Mouse (Mus musculus) heart, postnatal 0 days (tissue): ENCODE measurements around the gene Reps1. TPM values are rescaled to one million over a fixed set of nuclear protein-coding genes. Genes with fewer than 3 reads are reported as not detected.

Experiments
- ATAC-seq: fragments of 200-750 bp; cut with Nextera tagmentation; 2 replicates; pipeline ENCODE4 v1.8.0; 2017; ENCODE audit warnings: low read depth, moderate number of reproducible peaks, moderate library complexity; ENCODE audit not compliant: insufficient read depth
- DNase-seq: peaks from one replicate; pipeline ENCODE4 v3.0.0-alpha.2; 2016; ENCODE audit warnings: low spot score
- H3K27ac ChIP-seq: fragments of 300-500 bp; sonication (generic); 2 replicates; pipeline ENCODE4 v1.5.1; 2014; ENCODE audit warnings: low read depth, mild to moderate bottlenecking
- H3K27me3 ChIP-seq: fragments of 300-500 bp; sonication (generic); 2 replicates; pipeline ENCODE4 v1.6.1; 2014; ENCODE audit warnings: low read length, mixed read lengths; ENCODE audit not compliant: control insufficient read depth, insufficient read depth
- H3K36me3 ChIP-seq: fragments of 300-500 bp; sonication (generic); replicated peaks from 2 replicates; pipeline ENCODE4 v1.6.1; 2014; ENCODE audit warnings: low read length, mixed read lengths; ENCODE audit not compliant: control insufficient read depth, insufficient read depth
- H3K4me1 ChIP-seq: fragments of 300-500 bp; sonication (generic); 2 replicates; pipeline ENCODE4 v1.6.1; 2014; ENCODE audit warnings: antibody characterized with exemption; ENCODE audit not compliant: control insufficient read depth, insufficient read depth
- H3K4me2 ChIP-seq: fragments of 300-500 bp; sonication (generic); 2 replicates; pipeline ENCODE4 v1.6.1; 2014; ENCODE audit warnings: low read depth, mild to moderate bottlenecking, low read length, moderate library complexity
- H3K4me3 ChIP-seq: fragments of 300-500 bp; sonication (generic); 2 replicates; pipeline ENCODE4 v1.5.1; 2014; ENCODE audit warnings: low read depth, low read length
- H3K9ac ChIP-seq: fragments of 300-500 bp; sonication (generic); replicated peaks from 2 replicates; pipeline ENCODE4 v1.6.1; 2014; ENCODE audit warnings: low read depth, low read length, mixed read lengths
- H3K9me3 ChIP-seq: fragments of 300-500 bp; sonication (generic); replicated peaks from 2 replicates; pipeline ENCODE4 v1.6.1; 2016; ENCODE audit warnings: low read length; ENCODE audit not compliant: control insufficient read depth
- CTCF ChIP-seq: IDR thresholded peaks from 2 replicates; pipeline ENCODE4 v1.5.1; 2016; ENCODE audit warnings: antibody characterized with exemption, control low read depth, low read depth
- EP300 ChIP-seq: IDR thresholded peaks from 2 replicates; pipeline ENCODE4 v1.6.1; 2016; ENCODE audit warnings: antibody characterized with exemption, low read depth
- WGBS: fragments of 180-500 bp; shearing (Covaris S2); extraction: QIAGEN DNeasy Blood & Tissue Kit; methylation state at CpG from one replicate; pipeline ENCODE4 v1.1.7; 2014; 5-methylcytosine and 5-hydroxymethylcytosine counted together
- polyA plus RNA-seq: library from polyadenylated mRNA; unstranded; fragments of >200 nt; fragmentation: Nextera tagmentation; extraction: Ambion mirVana; gene quantifications from 2 replicates; pipeline ENCODE4 v1.2.1, GENCODE M21; 2015
- total RNA-seq: library from RNA; depleted of rRNA; stranded (reverse); fragments of >200 nt; gene quantifications from 2 replicates; pipeline ENCODE4 v1.2.3, GENCODE M21; 2014; ENCODE audit warnings: low replicate concordance

The Reps1 gene
- total and polyA plus RNA-seq, 2 experiments from 2014 or later, result 9.2 to 43.4 TPM

DNA sequence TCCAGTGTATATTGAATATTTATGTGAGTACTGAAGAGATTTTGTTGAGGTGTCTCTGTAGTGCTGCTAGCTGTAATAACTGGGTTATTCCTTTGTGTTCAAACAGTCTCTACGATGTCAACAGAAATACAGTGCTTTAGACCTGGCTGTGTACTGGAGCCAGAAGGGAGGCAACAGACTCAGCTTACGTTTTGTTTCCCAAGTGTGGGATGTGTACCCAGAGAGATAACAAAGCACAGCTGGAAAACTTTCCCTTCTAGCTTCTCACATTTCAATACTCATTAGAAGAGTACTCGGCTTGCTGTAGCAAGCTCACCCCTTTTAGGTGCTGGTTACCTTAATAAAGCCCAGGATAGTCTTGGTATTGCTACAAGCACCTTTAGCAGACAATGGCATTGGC lies 17.2 kb downstream of the Reps1 start:
- H3K4me2 ChIP-seq, result no peak overlapping the region
- no peak for DNase-seq
- TF ChIP-seq EP300 (no peak), CTCF (no peak)
- ATAC-seq, result no peak
- H3K4me3 ChIP-seq, result no peak overlapping the region
- no peak overlapping the region for H3K9ac ChIP-seq
- H3K27me3 ChIP-seq, result no peaks in the 10 kb centered on the region
- 39% methylated on average over 3 of the region's 3 CpGs for WGBS
- no peaks in the 10 kb centered on the region for H3K9me3 ChIP-seq
- H3K36me3 ChIP-seq, result no peaks in the 10 kb centered on the region
- H3K27ac ChIP-seq, result 0 out of 2 replicates have a peak overlapping the region, but pooled peaks have one; percentile 1
- H3K4me1 ChIP-seq, result peaks cover 56% of the 10 kb centered on the region

DNA sequence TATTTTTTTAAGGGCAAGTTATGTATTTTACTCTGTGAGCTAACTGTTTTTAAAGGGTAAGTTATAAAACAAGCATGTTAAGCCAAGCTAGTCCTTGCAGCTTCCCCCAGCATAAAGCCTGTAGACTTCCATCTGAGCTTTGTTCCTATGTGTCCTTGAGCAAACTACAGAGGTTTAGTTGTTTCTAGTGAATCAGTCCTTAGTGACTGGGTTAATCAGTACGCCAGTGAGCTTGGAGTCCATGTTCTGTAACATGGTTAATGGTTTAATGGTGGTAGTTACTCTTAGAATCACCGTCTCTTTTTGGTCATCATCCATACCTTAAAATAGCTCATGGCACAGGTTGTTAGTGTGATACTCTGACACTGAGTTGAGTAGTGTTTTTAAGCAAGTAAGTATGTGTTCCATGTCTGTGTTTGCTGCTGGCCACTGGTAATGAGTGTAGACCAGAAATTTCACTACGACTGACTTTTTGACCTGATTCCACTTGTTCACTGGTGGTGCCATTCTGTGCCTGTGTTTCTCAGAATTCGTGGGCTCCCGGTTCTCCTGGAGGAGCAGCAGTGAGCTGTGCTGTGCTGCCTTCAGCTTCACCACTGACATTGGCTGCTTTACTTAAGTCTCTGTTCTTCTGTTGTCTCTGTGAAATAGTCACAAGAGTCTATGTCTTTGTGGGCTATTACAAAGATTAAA lies 18.9 kb downstream of the Reps1 start:
- Histone ChIP-seq H3K4me2 (no peak overlapping the region), H3K4me1 (peaks cover 42% of the 10 kb centered on the region), H3K27me3 (no peaks in the 10 kb centered on the region), H3K9me3 (no peaks in the 10 kb centered on the region), H3K27ac (no peak overlapping the region), H3K36me3 (no peaks in the 10 kb centered on the region), H3K4me3 (no peak overlapping the region), H3K9ac (no peak overlapping the region)
- DNase-seq (no peak), ATAC-seq (no peak)
- 62% methylated on average over 5 of the region's 5 CpGs for WGBS
- TF ChIP-seq CTCF, result no peak
- TF ChIP-seq EP300, result no peak

DNA sequence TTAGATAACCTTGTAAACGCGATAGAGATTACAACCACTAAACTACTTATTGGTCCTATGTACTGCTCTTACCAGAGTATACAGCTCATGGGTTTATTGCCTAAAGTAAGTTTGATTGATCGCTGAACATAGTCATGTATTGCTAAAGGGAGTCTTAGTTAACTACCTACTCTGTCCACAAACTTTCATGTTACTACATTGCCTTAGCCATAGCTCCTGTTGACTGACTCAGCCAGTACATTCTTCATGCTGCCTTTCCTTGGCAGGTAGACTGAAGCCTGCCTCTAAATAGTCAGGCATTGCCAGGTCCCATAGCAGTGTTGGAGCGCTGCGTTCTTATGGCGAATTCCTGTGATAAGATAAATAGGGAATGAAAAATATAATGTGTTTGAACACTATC lies 20.2 kb downstream of the Reps1 start:
- Histone ChIP-seq H3K9ac (no peak overlapping the region), H3K27ac (no peak overlapping the region), H3K4me3 (no peak overlapping the region), H3K4me2 (no peak overlapping the region), H3K9me3 (no peaks in the 10 kb centered on the region), H3K36me3 (no peaks in the 10 kb centered on the region), H3K27me3 (no peaks in the 10 kb centered on the region), H3K4me1 (peaks cover 33% of the 10 kb centered on the region)
- ATAC-seq, result no peak
- no peak for DNase-seq
- WGBS, result 49% methylated on average over 6 of the region's 6 CpGs
- TF ChIP-seq EP300 (no peak), CTCF (no peak)

DNA sequence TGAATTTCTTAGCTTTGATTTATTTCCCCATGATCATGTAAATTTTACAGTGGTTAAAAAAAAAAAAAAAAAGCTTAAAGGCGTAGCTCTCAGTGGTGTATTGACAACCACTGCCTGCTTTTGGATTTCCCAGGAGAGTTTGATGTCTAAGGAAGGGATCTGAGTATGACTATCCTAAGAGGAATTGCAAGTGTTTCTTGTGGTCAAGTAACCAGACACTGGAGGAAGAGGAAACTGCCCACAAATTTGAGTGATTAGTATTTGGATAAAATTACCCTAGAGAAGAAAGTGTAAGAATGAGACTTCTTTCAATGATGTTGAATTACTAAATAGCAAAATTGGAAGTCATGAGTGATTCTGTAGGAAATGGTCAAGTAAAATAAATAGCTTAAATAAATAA lies 25.9 kb downstream of the Reps1 start:
- H3K4me2 ChIP-seq, result no peak overlapping the region
- H3K36me3 ChIP-seq, result no peaks in the 10 kb centered on the region
- 0 out of 2 replicates have a peak, but pooled peaks cover 5% of the 10 kb centered on the region for H3K9me3 ChIP-seq
- H3K4me3 ChIP-seq, result no peak overlapping the region
- TF ChIP-seq CTCF, result no peak
- TF ChIP-seq EP300, result no peak
- no peak for ATAC-seq
- no peak overlapping the region for H3K9ac ChIP-seq
- peaks cover 8% of the 10 kb centered on the region for H3K4me1 ChIP-seq
- no peaks in the 10 kb centered on the region for H3K27me3 ChIP-seq
- 87% methylated on average over 1 of the region's 1 CpGs for WGBS
- no peak overlapping the region for H3K27ac ChIP-seq
- DNase-seq, result no peak

DNA sequence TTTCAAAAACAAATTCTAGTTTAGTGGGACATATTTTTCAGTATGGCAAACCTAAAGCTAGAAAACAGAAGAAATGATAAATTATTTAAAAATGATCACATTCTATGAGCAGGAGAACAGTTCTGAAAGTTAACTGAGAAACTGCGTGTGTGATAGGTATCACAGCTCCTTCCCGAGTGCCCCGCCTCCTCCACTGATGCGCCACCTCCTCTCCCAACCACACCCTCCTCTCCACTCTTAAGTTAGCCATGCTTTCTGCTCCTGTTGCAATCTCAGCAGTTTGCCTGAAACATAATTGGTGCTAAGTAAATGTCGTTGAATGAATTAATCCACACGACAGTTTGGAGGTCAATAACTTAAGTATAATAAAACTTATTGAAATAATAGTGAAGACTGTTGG lies 27.1 kb downstream of the Reps1 start:
- H3K4me3 ChIP-seq, result no peak overlapping the region
- peaks cover 8% of the 10 kb centered on the region for H3K4me1 ChIP-seq
- no peak overlapping the region for H3K4me2 ChIP-seq
- no peak overlapping the region for H3K27ac ChIP-seq
- H3K27me3 ChIP-seq, result no peaks in the 10 kb centered on the region
- H3K36me3 ChIP-seq, result no peaks in the 10 kb centered on the region
- TF ChIP-seq CTCF (no peak), EP300 (no peak)
- no peak for ATAC-seq
- no peak for DNase-seq
- 0 out of 2 replicates have a peak, but pooled peaks cover 8% of the 10 kb centered on the region for H3K9me3 ChIP-seq
- 93% methylated on average over 6 of the region's 6 CpGs for WGBS
- H3K9ac ChIP-seq, result no peak overlapping the region

DNA sequence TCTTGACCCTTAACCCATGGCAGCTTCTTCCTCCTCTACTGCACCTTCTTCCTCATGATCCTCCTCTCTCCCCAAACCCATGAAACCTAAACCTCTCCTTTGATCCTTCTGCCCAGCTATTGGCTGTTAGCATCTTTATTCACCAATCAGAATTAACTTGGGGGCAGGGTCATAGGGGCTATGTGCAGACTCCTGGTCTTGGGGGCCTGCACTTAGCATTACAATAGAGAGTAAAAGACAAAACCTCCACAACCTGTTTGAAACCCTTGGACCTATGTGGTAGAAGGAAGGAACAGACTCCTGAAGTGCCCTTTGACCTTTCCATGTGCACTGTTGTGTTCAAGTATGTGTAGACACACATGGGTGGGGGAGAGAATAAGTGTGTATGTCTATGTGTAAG lies 35.0 kb downstream of the Reps1 start:
- peaks cover 36% of the 10 kb centered on the region for H3K36me3 ChIP-seq
- DNase-seq, result no peak
- TF ChIP-seq EP300 (no peak), CTCF (no peak)

More for the DNA sequence above, 35.0 kb downstream of the Reps1 start:
- no peak for ATAC-seq
- Histone ChIP-seq H3K4me3 (no peak overlapping the region), H3K27ac (no peak overlapping the region), H3K27me3 (no peaks in the 10 kb centered on the region), H3K4me1 (no peaks in the 10 kb centered on the region), H3K9ac (no peak overlapping the region), H3K4me2 (no peak overlapping the region), H3K9me3 (0 out of 2 replicates have a peak, but pooled peaks cover 8% of the 10 kb centered on the region)
